Mouse (Mus musculus) stomach, postnatal 0 days (tissue): ENCODE measurements around the gene Rrm2.

Source experiments
- CTCF ChIP-seq: IDR thresholded peaks from 2 replicates; pipeline ENCODE4 v1.5.1; 2016; ENCODE audit warnings: antibody characterized with exemption, low read depth, mild to moderate bottlenecking, moderate library complexity
- EP300 ChIP-seq: optimal IDR thresholded peaks from 2 replicates; pipeline ENCODE3; 2016; ENCODE audit warnings: antibody characterized with exemption

- TF ChIP-seq CTCF (no peak), EP300 (no peak)
These were observed 31.9 kb downstream of the Rrm2 start for GRCm38 (mm10) chr12:24739963-24740362.
